Comparison of ENCODE assay signal across 18 mouse cellular contexts in the genomic region with DNA sequence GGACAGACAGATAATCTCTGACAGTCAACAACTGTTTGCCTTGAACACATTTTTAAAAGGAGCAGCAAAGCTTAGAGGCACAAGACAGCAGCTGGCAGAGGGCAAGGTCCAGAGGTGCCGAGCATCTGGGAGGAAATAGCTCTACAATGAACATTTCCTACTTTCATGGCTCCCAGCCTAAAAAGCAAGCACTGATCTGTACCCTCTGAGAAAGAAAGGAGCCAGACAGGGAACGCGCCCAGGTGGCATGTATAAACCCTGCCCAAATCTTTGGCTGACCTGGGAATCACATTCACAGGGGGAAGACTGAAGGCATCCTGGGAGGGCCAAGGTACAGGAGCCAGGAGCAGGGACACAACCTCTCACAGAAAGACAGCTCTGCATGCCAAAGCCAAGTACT.
DNase-seq lines count a peak whose midpoint lies in the region; ATAC-seq and TF ChIP-seq lines count a peak whose summit lies in the region.
"Had no signal": no experiment of that assay in that cellular context is flagged by ENCODE, and none has a peak within 500 bp of the region (broad histone marks: within the 10 kb centered on the region; RNA-seq: fewer than 3 reads in every experiment).

No protein-coding gene starts in this region.

- H3K9ac ChIP-seq in kidney, embryonic 16.5 days (replicated peaks; ENCODE audit: low read length), result no peak overlapping the region
- H3K9ac ChIP-seq in lung, embryonic 16.5 days (ENCODE audit: low read length), result no peak overlapping the region
- H3K9ac ChIP-seq: embryonic facial prominence, embryonic 15.5 days; forebrain, embryonic 15.5 days had no signal

- H3K4me2 ChIP-seq in kidney, embryonic 16.5 days (replicated peaks; ENCODE audit: low read depth, low read length), result no peak overlapping the region
- H3K4me2 ChIP-seq in lung, embryonic 16.5 days (ENCODE audit: low read depth, low read length), result no peak overlapping the region
- H3K4me2 ChIP-seq: embryonic facial prominence, embryonic 15.5 days; forebrain, embryonic 15.5 days had no signal

- no peaks in the 10 kb centered on the region for H3K9me3 ChIP-seq in kidney, embryonic 16.5 days (ENCODE audit: low read length)
- no peaks in the 10 kb centered on the region for H3K9me3 ChIP-seq in lung, embryonic 16.5 days (ENCODE audit: control insufficient read depth, low read length)
- H3K9me3 ChIP-seq: embryonic facial prominence, embryonic 15.5 days; forebrain, embryonic 15.5 days; heart, embryonic 10.5 days had no signal

- ATAC-seq in kidney, embryonic 16.5 days (ENCODE audit: low FRiP score, low TSS enrichment), result no peak
- ATAC-seq in lung, embryonic 16.5 days (ENCODE audit: low read depth), result peak; percentile 30; the same call in 1 of the 2 replicates
- ATAC-seq: forebrain, embryonic 15.5 days had no signal

- H3K27ac ChIP-seq in kidney, adult 2 months (ENCODE audit: insufficient read depth, low read depth, low read length), result no peak overlapping the region
- no peak overlapping the region for H3K27ac ChIP-seq in kidney, embryonic 16.5 days (ENCODE audit: low read length)
- no peak overlapping the region for H3K27ac ChIP-seq in lung, embryonic 16.5 days (ENCODE audit: low read length)
- H3K27ac ChIP-seq: embryonic facial prominence, embryonic 15.5 days; forebrain, embryonic 15.5 days; heart, embryonic 10.5 days had no signal

- peaks cover 7% of the 10 kb centered on the region; the same call in 1 of the 2 replicates for H3K4me1 ChIP-seq in kidney, adult 2 months (ENCODE audit: control insufficient read depth, insufficient read depth, low read length)
- H3K4me1 ChIP-seq in kidney, embryonic 16.5 days (ENCODE audit: insufficient read depth, low read length), result 0 out of 2 replicates have a peak, but pooled peaks cover 3% of the 10 kb centered on the region
- peaks cover 16% of the 10 kb centered on the region for H3K4me1 ChIP-seq in lung, embryonic 16.5 days (replicated peaks; ENCODE audit: control insufficient read depth, insufficient read depth, low read length)

- DNase-seq in kidney, adult 2 months, result peak; percentile 71
- no peak for DNase-seq in lung, postnatal 10 days
- DNase-seq in kidney, adult 9 months, result peak; percentile 65
- DNase-seq in kidney, postnatal 36 days, result peak; percentile 29 to 57
- DNase-seq in adrenal gland, adult (ENCODE audit: inconsistent age in 2 of 2, low spot score in 1 of 2), result no peak
- DNase-seq in MN1 (ENCODE audit: low spot score), result no peak
- DNase-seq: adrenal gland, postnatal 10 days; cerebellum, adult 11 months; cerebellum, adult 8-10 months; embryo, embryonic 11 days; gastrocnemius, postnatal 36 days; heart, postnatal 4 days had no signal

- no peaks in the 10 kb centered on the region for H3K27me3 ChIP-seq in kidney, adult 2 months (replicated peaks; ENCODE audit: control insufficient read depth, insufficient read depth, low read length)
- H3K27me3 ChIP-seq in kidney, embryonic 16.5 days (ENCODE audit: insufficient read depth, low read length), result peaks cover 4% of the 10 kb centered on the region; the same call in 1 of the 2 replicates
- no peaks in the 10 kb centered on the region for H3K27me3 ChIP-seq in lung, embryonic 16.5 days (ENCODE audit: control insufficient read depth, insufficient read depth, low read depth, low read length)
- H3K27me3 ChIP-seq: embryonic facial prominence, embryonic 15.5 days; forebrain, embryonic 15.5 days had no signal

- no peak for TF ChIP-seq CTCF in kidney, adult 2 months (conservative IDR thresholded peaks at IDR 0.05; ENCODE audit: insufficient read depth, insufficient read length, low read depth, low read length)

- peak overlapping the region; percentile 5 for H3K4me3 ChIP-seq in kidney, adult 2 months (ENCODE audit: insufficient read depth, low read depth, low read length)
- H3K4me3 ChIP-seq in kidney, embryonic 16.5 days (ENCODE audit: low read length), result no peak overlapping the region
- H3K4me3 ChIP-seq in lung, embryonic 16.5 days (ENCODE audit: low read length), result no peak overlapping the region
- H3K4me3 ChIP-seq: embryonic facial prominence, embryonic 15.5 days; erythroblast, embryonic 14.5 days; forebrain, embryonic 15.5 days; heart, embryonic 10.5 days had no signal

- H3K36me3 ChIP-seq in kidney, adult 2 months (ENCODE audit: control insufficient read depth, insufficient read depth, low read length), result no peaks in the 10 kb centered on the region
- no peaks in the 10 kb centered on the region for H3K36me3 ChIP-seq in kidney, embryonic 16.5 days (ENCODE audit: insufficient read depth, low read length)
- H3K36me3 ChIP-seq in lung, embryonic 16.5 days (ENCODE audit: control insufficient read depth, insufficient read depth, low read length), result no peaks in the 10 kb centered on the region
- H3K36me3 ChIP-seq: embryonic facial prominence, embryonic 15.5 days; forebrain, embryonic 15.5 days; heart, embryonic 10.5 days had no signal

- no peak for TF ChIP-seq POLR2A in kidney, adult 2 months (IDR thresholded peaks at IDR 0.05; ENCODE audit: low read depth, low read length)

- WGBS in kidney, adult 2 months, result 34% methylated on average over 3 of the region's 3 CpGs
- WGBS in kidney, embryonic 16.5 days, result 65% methylated on average over 3 of the region's 3 CpGs
- 51% methylated on average over 3 of the region's 3 CpGs for WGBS in lung, embryonic 16.5 days

Comparison
In these comparisons a context has a peak if more than half of its experiments do, and no peak if none do; other contexts are left out.
1. DNase-seq: peak in kidney, adult 2 months (single experiment), kidney, adult 9 months (single experiment) and kidney, postnatal 36 days (2 of 2); none in lung, postnatal 10 days (single experiment), adrenal gland, adult (0 of 2) and MN1 (single experiment).